Mouse (Mus musculus): ENCODE results near the gene Yy2. TPM values are rescaled to one million over a fixed set of nuclear protein-coding genes. Genes with fewer than 3 reads are reported as not detected.

Gene Yy2
- polyA plus RNA-seq, 1 experiment from 2014 or later: 3.5 TPM

DNA sequence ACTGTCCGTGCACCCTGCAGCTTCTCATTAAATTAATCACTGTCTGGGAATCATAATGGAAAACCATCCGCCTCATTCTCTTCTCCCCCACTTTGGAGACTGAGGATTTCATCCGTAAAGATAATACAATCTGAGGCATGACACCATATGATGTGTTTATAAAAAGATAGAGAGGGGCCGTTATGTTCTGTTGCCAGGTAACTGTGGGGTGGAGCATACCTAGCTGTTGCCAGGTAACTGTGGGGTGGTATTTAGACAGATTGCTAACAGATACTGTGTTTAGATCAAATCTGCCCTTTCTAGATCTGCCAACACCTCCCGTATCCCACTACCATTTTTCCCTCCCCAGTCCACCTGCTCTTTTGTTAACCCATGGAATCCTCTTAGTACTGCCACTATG, 18.2 kb upstream of the Yy2 start:
- Histone ChIP-seq H3K9me3 (replicated peaks; ENCODE audit: control insufficient read depth, low read length) (no peaks in the 10 kb centered on the region), H3K9ac (ENCODE audit: low read depth, low read length) (no peak overlapping the region), H3K27ac (ENCODE audit: low read depth, low read length) (no peak overlapping the region), H3K36me3 (ENCODE audit: control insufficient read depth, insufficient read depth, low read length) (no peaks in the 10 kb centered on the region), H3K4me2 (no peak overlapping the region), H3K27me3 (ENCODE audit: control insufficient read depth, insufficient read depth, low read length) (no peaks in the 10 kb centered on the region), H3K4me1 (ENCODE audit: control insufficient read depth, insufficient read depth, low read length) (no peaks in the 10 kb centered on the region), H3K4me3 (ENCODE audit: low read depth, low read length) (no peak overlapping the region)
- no peak for ATAC-seq (replicated peaks; ENCODE audit: insufficient number of reproducible peaks, low FRiP score, low TSS enrichment)
- 82% methylated on average over 5 of the region's 5 CpGs for WGBS (ENCODE audit: insufficient replicate concordance)

GRCm38 (mm10) chrX:157586397-157586796, 17.6 kb upstream of the Yy2 start:
- no peak overlapping the region for H3K4me3 ChIP-seq (ENCODE audit: low read depth, low read length)
- no peak for ATAC-seq (replicated peaks; ENCODE audit: insufficient number of reproducible peaks, low FRiP score, low TSS enrichment)
- no peak overlapping the region for H3K27ac ChIP-seq (ENCODE audit: low read depth, low read length)
- H3K27me3 ChIP-seq (ENCODE audit: control insufficient read depth, insufficient read depth, low read length): no peaks in the 10 kb centered on the region
- H3K9me3 ChIP-seq (replicated peaks; ENCODE audit: control insufficient read depth, low read length): no peaks in the 10 kb centered on the region
- no peaks in the 10 kb centered on the region for H3K36me3 ChIP-seq (ENCODE audit: control insufficient read depth, insufficient read depth, low read length)
- no peak overlapping the region for H3K4me2 ChIP-seq
- no peak overlapping the region for H3K9ac ChIP-seq (ENCODE audit: low read depth, low read length)
- H3K4me1 ChIP-seq (ENCODE audit: control insufficient read depth, insufficient read depth, low read length): no peaks in the 10 kb centered on the region

- no peaks in the 10 kb centered on the region for H3K27me3 ChIP-seq (ENCODE audit: control insufficient read depth, insufficient read depth, low read length)
- no peaks in the 10 kb centered on the region for H3K4me1 ChIP-seq (ENCODE audit: control insufficient read depth, insufficient read depth, low read length)
- no peak overlapping the region for H3K9ac ChIP-seq (ENCODE audit: low read depth, low read length)
- no peaks in the 10 kb centered on the region for H3K36me3 ChIP-seq (ENCODE audit: control insufficient read depth, insufficient read depth, low read length)
- H3K4me2 ChIP-seq: no peak overlapping the region
- no peaks in the 10 kb centered on the region for H3K9me3 ChIP-seq (replicated peaks; ENCODE audit: control insufficient read depth, low read length)
- H3K4me3 ChIP-seq (ENCODE audit: low read depth, low read length): no peak overlapping the region
- no peak overlapping the region for H3K27ac ChIP-seq (ENCODE audit: low read depth, low read length)
- 74% methylated on average over 6 of the region's 6 CpGs for WGBS (ENCODE audit: insufficient replicate concordance)
- ATAC-seq (replicated peaks; ENCODE audit: insufficient number of reproducible peaks, low FRiP score, low TSS enrichment): no peak
Observed at GRCm38 (mm10) chrX:157579108-157579614, 10.4 kb upstream of the Yy2 start.

- Histone ChIP-seq H3K9me3 (replicated peaks; ENCODE audit: control insufficient read depth, low read length) (no peaks in the 10 kb centered on the region), H3K27me3 (ENCODE audit: control insufficient read depth, insufficient read depth, low read length) (no peaks in the 10 kb centered on the region), H3K27ac (ENCODE audit: low read depth, low read length) (no peak overlapping the region), H3K9ac (ENCODE audit: low read depth, low read length) (no peak overlapping the region), H3K4me2 (no peak overlapping the region), H3K4me3 (ENCODE audit: low read depth, low read length) (no peak overlapping the region), H3K4me1 (ENCODE audit: control insufficient read depth, insufficient read depth, low read length) (no peaks in the 10 kb centered on the region), H3K36me3 (ENCODE audit: control insufficient read depth, insufficient read depth, low read length) (no peaks in the 10 kb centered on the region)
- 67% methylated on average over 2 of the region's 2 CpGs for WGBS (ENCODE audit: insufficient replicate concordance)
- ATAC-seq (replicated peaks; ENCODE audit: insufficient number of reproducible peaks, low FRiP score, low TSS enrichment): no peak
Observed at GRCm38 (mm10) chrX:157574683-157575082, 5.9 kb upstream of the Yy2 start.

DNA sequence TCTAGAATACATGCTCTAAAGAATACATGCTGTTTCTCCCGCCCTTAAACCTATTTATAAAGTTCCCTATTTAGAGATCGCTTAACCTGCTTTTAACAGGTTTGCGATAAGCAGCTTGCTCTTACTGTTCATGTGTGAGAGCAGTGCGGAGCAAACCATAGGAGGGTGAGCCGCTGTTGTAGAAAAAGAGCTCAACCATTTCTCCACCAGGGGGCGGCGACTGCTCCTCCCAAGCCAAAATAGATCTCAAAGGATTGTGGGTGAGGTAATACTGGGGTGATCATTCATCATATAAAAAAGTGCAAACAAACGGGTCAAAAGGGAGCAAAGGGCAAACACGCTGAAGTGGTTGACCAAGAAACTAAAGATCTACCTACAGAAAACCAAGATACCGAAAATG, 5.0 kb downstream of the Yy2 start:
- no peak for ATAC-seq (replicated peaks; ENCODE audit: insufficient number of reproducible peaks, low FRiP score, low TSS enrichment)
- H3K27me3 ChIP-seq (ENCODE audit: control insufficient read depth, insufficient read depth, low read length): no peaks in the 10 kb centered on the region
- H3K9me3 ChIP-seq (replicated peaks; ENCODE audit: control insufficient read depth, low read length): no peaks in the 10 kb centered on the region
- H3K4me2 ChIP-seq: no peak overlapping the region
- H3K9ac ChIP-seq (ENCODE audit: low read depth, low read length): no peak overlapping the region
- no peak overlapping the region for H3K27ac ChIP-seq (ENCODE audit: low read depth, low read length)
- no peak overlapping the region for H3K4me3 ChIP-seq (ENCODE audit: low read depth, low read length)
- 74% methylated on average over 10 of the region's 10 CpGs for WGBS (ENCODE audit: insufficient replicate concordance)
- no peaks in the 10 kb centered on the region for H3K4me1 ChIP-seq (ENCODE audit: control insufficient read depth, insufficient read depth, low read length)
- H3K36me3 ChIP-seq (ENCODE audit: control insufficient read depth, insufficient read depth, low read length): no peaks in the 10 kb centered on the region

GRCm38 (mm10) chrX:157547082-157547481, 21.7 kb downstream of the Yy2 start:
- 26% methylated on average over 3 of the region's 3 CpGs for WGBS (ENCODE audit: insufficient replicate concordance)
- Histone ChIP-seq H3K27ac (ENCODE audit: low read depth, low read length) (no peak overlapping the region), H3K9me3 (replicated peaks; ENCODE audit: control insufficient read depth, low read length) (no peaks in the 10 kb centered on the region), H3K4me1 (ENCODE audit: control insufficient read depth, insufficient read depth, low read length) (no peaks in the 10 kb centered on the region), H3K27me3 (ENCODE audit: control insufficient read depth, insufficient read depth, low read length) (no peaks in the 10 kb centered on the region), H3K36me3 (ENCODE audit: control insufficient read depth, insufficient read depth, low read length) (no peaks in the 10 kb centered on the region), H3K4me2 (no peak overlapping the region), H3K4me3 (ENCODE audit: low read depth, low read length) (no peak overlapping the region), H3K9ac (ENCODE audit: low read depth, low read length) (no peak overlapping the region)
- ATAC-seq (replicated peaks; ENCODE audit: insufficient number of reproducible peaks, low FRiP score, low TSS enrichment): peak; percentile 46; the same call in 1 of the 2 replicates

Other genes with a start within 250 kb of the Yy2 start
- 0.20 and 0.33 TPM in 2 replicates for gene Phex, start 153.7 kb downstream of the Yy2 start, polyA plus RNA-seq (2014; fragmentation: Nextera tagmentation; extraction: Ambion mirVana)
- 74.5 and 75.4 TPM in 2 replicates for gene Sms, start 76.7 kb downstream of the Yy2 start, polyA plus RNA-seq (2014; fragmentation: Nextera tagmentation; extraction: Ambion mirVana)
- gene Mbtps2, start 29.7 kb upstream of the Yy2 start, polyA plus RNA-seq (2014; fragmentation: Nextera tagmentation; extraction: Ambion mirVana): 14.9 and 16.4 TPM in 2 replicates
- 707 and 731 TPM in 2 replicates for gene Smpx, start 129.9 kb upstream of the Yy2 start, polyA plus RNA-seq (2014; fragmentation: Nextera tagmentation; extraction: Ambion mirVana)
- 0.25 and 0.39 TPM in 2 replicates for gene Klhl34, start 249.4 kb upstream of the Yy2 start, polyA plus RNA-seq (2014; fragmentation: Nextera tagmentation; extraction: Ambion mirVana)

Data from heart, embryonic 11.5 days (tissue).